Mouse (Mus musculus) myocyte (in vitro differentiated cells): ENCODE measurements around the gene Hoxb3. TPM values are rescaled to one million over a fixed set of nuclear protein-coding genes. Genes with fewer than 3 reads are reported as not detected.

Source experiments
- H3K27me3 ChIP-seq: one replicate; pipeline ENCODE4 v1.6.1; 2011; ENCODE audit not compliant: control insufficient read depth, insufficient read depth, insufficient read length
- H3K36me3 ChIP-seq: one replicate; pipeline ENCODE4 v1.6.1; 2011; ENCODE audit not compliant: control insufficient read depth, insufficient read depth
- H3K4me2 ChIP-seq: one replicate; pipeline ENCODE4 v1.6.1; 2011; ENCODE audit warnings: low read depth, control low read depth
- H3K4me3 ChIP-seq: one replicate; pipeline ENCODE4 v1.5.1; 2011; ENCODE audit warnings: mild to moderate bottlenecking, control low read depth, moderate library complexity
- H3K79me2 ChIP-seq: one replicate; pipeline ENCODE4 v1.6.1; 2011; ENCODE audit not compliant: control insufficient read depth, insufficient read depth
- H3ac ChIP-seq: one replicate; pipeline ENCODE4 v1.6.1; 2011; ENCODE audit not compliant: control insufficient read depth, insufficient read length
- CEBPB ChIP-seq: IDR thresholded peaks from 2 replicates; pipeline ENCODE4 v1.6.1; 2011; ENCODE audit warnings: mild to moderate bottlenecking, moderate library complexity; ENCODE audit not compliant: poor library complexity, insufficient read depth, severe bottlenecking
- E2F4 ChIP-seq: IDR thresholded peaks from one replicate; pipeline ENCODE4 v1.6.1; 2011; ENCODE audit warnings: mild to moderate bottlenecking, control low read depth, moderate library complexity; ENCODE audit not compliant: insufficient read depth
- MAX ChIP-seq: IDR thresholded peaks from one replicate; pipeline ENCODE4 v1.6.1; 2011; ENCODE audit warnings: low read depth, mild to moderate bottlenecking, control low read depth
- MYOD1 ChIP-seq, 3 experiments: IDR thresholded peaks; one replicate each; pipeline ENCODE4 v1.6.1; 2011; ENCODE audit warnings: control low read depth in 2 of 3, low read depth in 2 of 3, mild to moderate bottlenecking in 2 of 3, moderate library complexity in 1 of 3; ENCODE audit not compliant: insufficient read length in 2 of 3, control insufficient read depth in 1 of 3
- MYOG ChIP-seq, 3 experiments: IDR thresholded peaks; one replicate each; pipeline ENCODE4 v1.6.1; 2011; ENCODE audit warnings: control low read depth in 2 of 3, low read depth in 2 of 3, mild to moderate bottlenecking in 2 of 3; ENCODE audit not compliant: insufficient read length in 2 of 3, control insufficient read depth in 1 of 3, insufficient read depth in 1 of 3
- POLR2A ChIP-seq: IDR thresholded peaks from one replicate; pipeline ENCODE4 v1.6.1; 2011; ENCODE audit warnings: low read depth, mild to moderate bottlenecking, control low read depth, moderate library complexity; ENCODE audit not compliant: insufficient read length
- POLR2AphosphoS2 ChIP-seq: IDR thresholded peaks from one replicate; pipeline ENCODE4 v1.6.1; 2011; ENCODE audit warnings: low read depth, control low read depth; ENCODE audit not compliant: insufficient read length
- REST ChIP-seq: IDR thresholded peaks from one replicate; pipeline ENCODE4 v1.6.1; 2011; ENCODE audit warnings: mild to moderate bottlenecking, control low read depth, moderate library complexity; ENCODE audit not compliant: insufficient read depth, insufficient read length
- SRF ChIP-seq: IDR thresholded peaks from one replicate; pipeline ENCODE4 v1.6.1; 2011; ENCODE audit warnings: low read depth; ENCODE audit not compliant: control insufficient read depth, insufficient read length
- TCF12 ChIP-seq: IDR thresholded peaks from one replicate; pipeline ENCODE4 v1.6.1; 2011; ENCODE audit warnings: mild to moderate bottlenecking, control low read depth; ENCODE audit not compliant: poor library complexity, insufficient read depth, severe bottlenecking
- TCF3 ChIP-seq: IDR thresholded peaks from one replicate; pipeline ENCODE4 v1.6.1; 2011; ENCODE audit warnings: low read depth, control low read depth; ENCODE audit not compliant: insufficient read length
- USF1 ChIP-seq: IDR thresholded peaks from one replicate; pipeline ENCODE4 v1.6.1; 2011; ENCODE audit warnings: low read depth, mild to moderate bottlenecking, control low read depth, moderate library complexity
- polyA plus RNA-seq: library from polyadenylated mRNA; unstranded; fragments of >200 nt; fragmentation: generic; extraction: Trizol; gene quantifications from one replicate; pipeline ENCODE4 v1.2.1, GENCODE M21; 2012; ENCODE audit warnings: missing spikeins

Gene Hoxb3
- polyA plus RNA-seq, 1 experiment: not detected

- no peak for TF ChIP-seq SRF
- TF ChIP-seq POLR2A: no peak
- no peak for TF ChIP-seq MYOD1 (IDR thresholded peaks at IDR 0.05; ENCODE audit: control insufficient read depth in 1 of 3, insufficient read length in 2 of 3, low read depth in 2 of 3)
- TF ChIP-seq E2F4: no peak
- no peak for TF ChIP-seq CEBPB
- TF ChIP-seq TCF3: no peak
- TF ChIP-seq TCF12: no peak
- TF ChIP-seq USF1: no peak
- TF ChIP-seq MYOG (IDR thresholded peaks at IDR 0.05; ENCODE audit: control insufficient read depth in 1 of 3, insufficient read depth in 1 of 3, insufficient read length in 2 of 3, low read depth in 2 of 3): no peak
- no peak for TF ChIP-seq POLR2AphosphoS2
- Histone ChIP-seq H3K27me3 (peaks cover 61% of the 10 kb centered on the region), H3K79me2 (no peaks in the 10 kb centered on the region), H3K4me3 (no peak overlapping the region), H3ac (no peak overlapping the region), H3K4me2 (no peak overlapping the region), H3K36me3 (no peaks in the 10 kb centered on the region)
These were observed 26.6 kb downstream of the Hoxb3 start for GRCm38 (mm10) chr11:96349491-96350340.

DNA sequence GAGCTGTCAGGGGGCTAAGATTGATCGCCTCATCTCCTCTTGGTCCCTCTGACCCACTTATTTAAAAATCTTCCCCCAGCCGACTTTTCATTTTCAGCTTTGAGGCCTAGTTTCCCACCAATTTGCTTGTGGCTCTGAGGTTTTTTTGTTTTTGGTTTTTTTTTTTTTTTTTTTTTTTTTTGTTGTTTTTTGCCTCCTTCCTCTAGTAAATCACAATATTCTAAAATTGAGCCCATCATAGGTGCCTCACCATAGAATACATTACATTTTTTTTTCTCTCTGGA lies 27.2 kb downstream of the Hoxb3 start, which contains the start of gene Hoxb2:
Gene Hoxb2, plus strand, starts transcription at position 185 of the 284 bp plus-strand sequence.
- Histone ChIP-seq H3K79me2 (no peaks in the 10 kb centered on the region), H3K4me3 (no peak within 1 kb of the TSS), H3ac (no peak within 1 kb of the TSS), H3K27me3 (peaks cover 63% of the 10 kb centered on the region), H3K4me2 (no peak within 1 kb of the TSS), H3K36me3 (no peaks in the 10 kb centered on the region)
- TF ChIP-seq MAX: no peak
- TF ChIP-seq TCF3: no peak
- TF ChIP-seq REST: no peak
- no peak for TF ChIP-seq SRF
- no peak for TF ChIP-seq CEBPB
- no peak for TF ChIP-seq USF1
- TF ChIP-seq E2F4: no peak
- no peak for TF ChIP-seq POLR2AphosphoS2
- no peak for TF ChIP-seq POLR2A
- TF ChIP-seq MYOG (IDR thresholded peaks at IDR 0.05; ENCODE audit: control insufficient read depth in 1 of 3, insufficient read depth in 1 of 3, insufficient read length in 2 of 3, low read depth in 2 of 3): no peak

DNA sequence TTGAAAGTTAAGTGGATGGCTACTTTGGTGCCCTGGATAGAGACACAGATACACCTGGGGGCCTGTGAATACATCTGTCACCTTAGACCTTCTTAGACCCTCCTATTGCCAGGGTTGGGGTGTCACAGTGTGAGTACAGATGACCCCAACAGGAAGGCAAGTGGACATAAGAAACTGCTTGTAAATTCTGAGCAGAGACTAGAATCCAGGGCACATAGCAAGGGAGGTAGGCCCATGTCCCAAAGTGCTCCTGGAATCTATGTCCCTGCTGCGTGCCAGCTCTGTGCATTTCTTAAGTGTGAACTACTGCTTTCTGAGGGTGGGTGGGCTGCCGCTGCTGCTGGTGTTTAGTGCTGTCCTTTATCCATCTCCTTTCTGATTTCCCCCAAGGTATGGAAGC lies 27.7 kb downstream of the Hoxb3 start:
- H3K4me2 ChIP-seq: no peak overlapping the region
- H3K4me3 ChIP-seq: no peak overlapping the region
- H3K79me2 ChIP-seq: no peaks in the 10 kb centered on the region
- TF ChIP-seq SRF (no peak), REST (no peak), MAX (no peak), MYOD1 (IDR thresholded peaks at IDR 0.05; ENCODE audit: control insufficient read depth in 1 of 3, insufficient read length in 2 of 3, low read depth in 2 of 3) (no peak), POLR2A (no peak), CEBPB (no peak), TCF12 (no peak), USF1 (no peak), E2F4 (no peak), TCF3 (no peak), MYOG (IDR thresholded peaks at IDR 0.05; ENCODE audit: control insufficient read depth in 1 of 3, insufficient read depth in 1 of 3, insufficient read length in 2 of 3, low read depth in 2 of 3) (no peak), POLR2AphosphoS2 (no peak)
- H3K27me3 ChIP-seq: peaks cover 59% of the 10 kb centered on the region
- H3K36me3 ChIP-seq: no peaks in the 10 kb centered on the region
- H3ac ChIP-seq: no peak overlapping the region

GRCm38 (mm10) chr11:96351312-96351711 lies 28.2 kb downstream of the Hoxb3 start:
- TF ChIP-seq MYOD1 (IDR thresholded peaks at IDR 0.05; ENCODE audit: control insufficient read depth in 1 of 3, insufficient read length in 2 of 3, low read depth in 2 of 3) (no peak), SRF (no peak), USF1 (no peak), TCF3 (no peak), MYOG (IDR thresholded peaks at IDR 0.05; ENCODE audit: control insufficient read depth in 1 of 3, insufficient read depth in 1 of 3, insufficient read length in 2 of 3, low read depth in 2 of 3) (no peak), TCF12 (no peak), POLR2AphosphoS2 (no peak), CEBPB (no peak), E2F4 (no peak), REST (no peak), MAX (no peak), POLR2A (no peak)
- Histone ChIP-seq H3K27me3 (peaks cover 59% of the 10 kb centered on the region), H3K79me2 (no peaks in the 10 kb centered on the region), H3K36me3 (no peaks in the 10 kb centered on the region), H3ac (no peak overlapping the region), H3K4me3 (no peak overlapping the region), H3K4me2 (no peak overlapping the region)

- Histone ChIP-seq H3K36me3 (no peaks in the 10 kb centered on the region), H3K4me2 (no peak overlapping the region), H3K27me3 (peaks cover 59% of the 10 kb centered on the region), H3ac (no peak overlapping the region), H3K79me2 (no peaks in the 10 kb centered on the region), H3K4me3 (no peak overlapping the region)
- no peak for TF ChIP-seq MYOD1 (IDR thresholded peaks at IDR 0.05; ENCODE audit: control insufficient read depth in 1 of 3, insufficient read length in 2 of 3, low read depth in 2 of 3)
- no peak for TF ChIP-seq MYOG (IDR thresholded peaks at IDR 0.05; ENCODE audit: control insufficient read depth in 1 of 3, insufficient read depth in 1 of 3, insufficient read length in 2 of 3, low read depth in 2 of 3)
- no peak for TF ChIP-seq SRF
- no peak for TF ChIP-seq POLR2AphosphoS2
- no peak for TF ChIP-seq TCF3
- TF ChIP-seq TCF12: no peak
These were observed 28.7 kb downstream of the Hoxb3 start for GRCm38 (mm10) chr11:96351831-96352230.
